Mouse (Mus musculus) embryo, embryonic 11.5 days (tissue): ENCODE results near the gene Dnah8.
"Not testable (repeated sequence)": the region's sequence is repeated elsewhere in the genome, so short reads cannot be mapped to it uniquely, and the experiment has no call there.

Experiments
- DNase-seq: peaks from one replicate; pipeline ENCODE4 v3.0.0-alpha.2; 2012; ENCODE audit warnings: low read depth, low spot score

Dnah8 gene

GRCm38 (mm10) chr17:30624132-30624531, at the start of gene Dnah8:
Dnah8 (plus strand) TSS chr17:30624354.
- not testable (repeated sequence) for DNase-seq

GRCm38 (mm10) chr17:30574783-30575075, 49.4 kb upstream of the Dnah8 start:
- DNase-seq: no peak

GRCm38 (mm10) chr17:30575121-30575904, 48.8 kb upstream of the Dnah8 start:
- peak; percentile 41 for DNase-seq

- peak; percentile 93 for DNase-seq
Measured at GRCm38 (mm10) chr17:30575941-30576773, 48.0 kb upstream of the Dnah8 start, which contains the start of gene Btbd9. Btbd9 (minus strand) TSS chr17:30576488.

GRCm38 (mm10) chr17:30576946-30577345, 47.2 kb upstream of the Dnah8 start:
- no peak for DNase-seq

- no peak for DNase-seq
Measured at GRCm38 (mm10) chr17:30580781-30581180, 43.4 kb upstream of the Dnah8 start.

- no peak for DNase-seq
Measured at GRCm38 (mm10) chr17:30581201-30581600, 43.0 kb upstream of the Dnah8 start.

- DNase-seq: no peak
Measured at GRCm38 (mm10) chr17:30582313-30582712, 41.8 kb upstream of the Dnah8 start.

- DNase-seq: no peak
Measured at GRCm38 (mm10) chr17:30583258-30584001, 40.7 kb upstream of the Dnah8 start.

GRCm38 (mm10) chr17:30590417-30591198, 33.5 kb upstream of the Dnah8 start:
- peak; percentile 54 for DNase-seq

GRCm38 (mm10) chr17:30594407-30594806, 29.7 kb upstream of the Dnah8 start:
- DNase-seq: no peak

- no peak for DNase-seq
Measured at GRCm38 (mm10) chr17:30594846-30595245, 29.3 kb upstream of the Dnah8 start.

GRCm38 (mm10) chr17:30597786-30598185, 26.4 kb upstream of the Dnah8 start:
- no peak for DNase-seq

- no peak for DNase-seq
Measured at GRCm38 (mm10) chr17:30598300-30598699, 25.9 kb upstream of the Dnah8 start.

GRCm38 (mm10) chr17:30602175-30602574, 22.0 kb upstream of the Dnah8 start:
- DNase-seq: no peak

- no peak for DNase-seq
Measured at GRCm38 (mm10) chr17:30604296-30604695, 19.9 kb upstream of the Dnah8 start.

GRCm38 (mm10) chr17:30605001-30605400, 19.2 kb upstream of the Dnah8 start:
- no peak for DNase-seq

- no peak for DNase-seq
Measured at GRCm38 (mm10) chr17:30606206-30606605, 17.9 kb upstream of the Dnah8 start.

GRCm38 (mm10) chr17:30606634-30607081, 17.5 kb upstream of the Dnah8 start:
- no peak for DNase-seq

GRCm38 (mm10) chr17:30607330-30607729, 16.8 kb upstream of the Dnah8 start:
- DNase-seq: no peak

GRCm38 (mm10) chr17:30607909-30608495, 16.2 kb upstream of the Dnah8 start:
- DNase-seq: no peak
